Mouse (Mus musculus): ENCODE measurements around the gene Cdpf1. TPM values are rescaled to one million over a fixed set of nuclear protein-coding genes. Genes with fewer than 3 reads are reported as not detected.

Cdpf1 gene
- total and polyA plus RNA-seq, 3 experiments, result 18.1 to 27.4 (median 26.4) TPM

DNA sequence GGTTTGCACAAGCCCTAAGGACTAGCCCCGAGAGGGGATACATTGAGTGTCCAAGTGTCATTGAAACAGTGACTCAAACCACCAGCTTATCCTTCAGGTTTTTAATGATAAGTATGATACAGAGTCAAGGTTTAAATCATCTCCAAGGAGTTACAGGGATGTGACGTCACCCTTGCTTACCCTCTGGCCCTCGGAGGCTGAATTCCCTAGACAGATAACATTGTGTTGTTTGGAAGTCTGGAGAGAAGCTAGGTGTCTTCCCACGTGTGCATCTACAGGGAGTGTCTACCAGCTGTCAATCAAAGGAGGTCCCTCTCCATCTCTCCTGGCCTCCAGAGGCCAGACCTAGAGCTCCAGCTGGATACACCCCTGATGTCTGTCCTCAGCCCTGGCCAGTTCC, 4.6 kb downstream of the Cdpf1 start:
- Histone ChIP-seq H3K4me3 (replicated peaks in 1 of 3; ENCODE audit: low read depth in 2 of 3, low read length in 2 of 3, poor library complexity in 1 of 3) (no peak overlapping the region), H3K79me2 (replicated peaks; ENCODE audit: control insufficient read depth, extremely low read depth, insufficient read depth, poor library complexity, severe bottlenecking) (no peaks in the 10 kb centered on the region), H3K9me3 (replicated peaks; ENCODE audit: low read length) (no peaks in the 10 kb centered on the region), H3K36me3 (replicated peaks in 1 of 2; ENCODE audit: control insufficient read depth in 1 of 2, insufficient read depth in 1 of 2, low read length in 1 of 2) (peaks cover 0 to 29% of the 10 kb centered on the region in 2 experiments), H3K27me3 (replicated peaks) (peaks cover 2% of the 10 kb centered on the region), H3K4me2 (ENCODE audit: insufficient read depth, low read depth, poor library complexity, severe bottlenecking) (no peak overlapping the region), H3K4me1 (ENCODE audit: control insufficient read depth in 1 of 2, insufficient read depth in 2 of 2) (peaks cover 10 to 45% of the 10 kb centered on the region in 2 experiments), H3K27ac (ENCODE audit: insufficient read depth, low read depth) (no peak overlapping the region), H3K9ac (ENCODE audit: insufficient read depth, low read depth) (no peak overlapping the region)
- dilution Hi-C loops (cut with MboI; ENCODE audit: extremely low pct_ligation_motif_present, extremely low pct_unique_long_range_greater_than_20kb, low sequenced_read_pairs), result no loop called here
- in situ Hi-C loops (cut with MboI; ENCODE audit: low pct_ligation_motif_present, low pct_unique_long_range_greater_than_20kb, low sequenced_read_pairs), result no loop called here
- no peak for DNase-seq (ENCODE audit: extremely low read depth)
- TF ChIP-seq MAX (IDR thresholded peaks at IDR 0.05; ENCODE audit: low read length), result no peak
- no peak for TF ChIP-seq IRF4 (IDR thresholded peaks at IDR 0.05; ENCODE audit: low read depth, low read length)
- no peak for TF ChIP-seq RAD21 (IDR thresholded peaks at IDR 0.05; ENCODE audit: low read depth, low read length)
- no peak for TF ChIP-seq USF2 (conservative IDR thresholded peaks at IDR 0.05; ENCODE audit: low read depth, low read length)
- no peak for TF ChIP-seq SIN3A (IDR thresholded peaks at IDR 0.05; ENCODE audit: low read length)
- no peak for TF ChIP-seq CHD1 (IDR thresholded peaks at IDR 0.05; ENCODE audit: low read depth, low read length)
- no peak for TF ChIP-seq NELFE (IDR thresholded peaks at IDR 0.05; ENCODE audit: low read depth, low read length)
- no peak for TF ChIP-seq BHLHE40 (IDR thresholded peaks at IDR 0.05; ENCODE audit: low read depth, low read length)
- no peak for TF ChIP-seq CHD2 (IDR thresholded peaks at IDR 0.05; ENCODE audit: low read length)

DNA sequence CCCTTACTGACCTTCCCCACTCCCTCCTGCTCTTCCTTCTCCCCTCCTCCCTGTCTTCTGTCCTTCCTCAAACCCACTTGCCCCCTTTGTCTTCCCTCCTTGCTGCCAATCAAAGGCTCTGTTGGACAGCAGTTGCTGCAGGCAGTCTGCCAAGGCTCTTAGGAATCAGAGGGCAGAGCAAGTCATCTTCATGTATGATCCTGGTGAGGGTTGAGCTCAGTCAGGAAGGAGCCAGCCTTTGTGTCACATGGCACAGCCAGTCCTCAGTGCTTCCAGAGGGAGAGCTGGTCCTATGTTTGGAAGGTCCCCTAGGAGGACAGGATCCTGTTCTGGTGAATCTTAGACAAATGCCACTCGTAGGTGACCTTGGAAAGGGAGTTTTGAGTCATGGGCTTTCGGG, 8.6 kb downstream of the Cdpf1 start:
- TF ChIP-seq NRF1 (IDR thresholded peaks at IDR 0.05; ENCODE audit: low read depth, low read length) (no peak), MAFK (IDR thresholded peaks at IDR 0.05; ENCODE audit: insufficient replicate concordance, low read length) (no peak), POLR2AphosphoS2 (IDR thresholded peaks at IDR 0.05; ENCODE audit: low read depth, low read length) (no peak), JUND (conservative IDR thresholded peaks at IDR 0.05; ENCODE audit: low read depth, low read length) (no peak), MYC (IDR thresholded peaks at IDR 0.05; ENCODE audit: low read depth, low read length) (no peak), ZC3H11A (IDR thresholded peaks at IDR 0.05; ENCODE audit: low read depth, low read length) (no peak), KAT2A (IDR thresholded peaks at IDR 0.05; ENCODE audit: insufficient replicate concordance, low read length) (no peak), SIN3A (IDR thresholded peaks at IDR 0.05; ENCODE audit: low read length) (no peak), RAD21 (IDR thresholded peaks at IDR 0.05; ENCODE audit: low read depth, low read length) (no peak), ELF1 (IDR thresholded peaks at IDR 0.05; ENCODE audit: low read depth, low read length) (no peak)
- Histone ChIP-seq H3K4me2 (ENCODE audit: insufficient read depth, low read depth, poor library complexity, severe bottlenecking) (no peak overlapping the region), H3K4me3 (replicated peaks in 1 of 3; ENCODE audit: low read depth in 2 of 3, low read length in 2 of 3, poor library complexity in 1 of 3) (no peak overlapping the region), H3K36me3 (replicated peaks in 1 of 2; ENCODE audit: control insufficient read depth in 1 of 2, insufficient read depth in 1 of 2, low read length in 1 of 2) (peaks cover 0 to 15% of the 10 kb centered on the region in 2 experiments), H3K27ac (ENCODE audit: insufficient read depth, low read depth) (no peak overlapping the region), H3K4me1 (ENCODE audit: control insufficient read depth in 1 of 2, insufficient read depth in 2 of 2) (peaks cover 6 to 21% of the 10 kb centered on the region in 2 experiments), H3K27me3 (replicated peaks) (peaks cover 2% of the 10 kb centered on the region), H3K79me2 (replicated peaks; ENCODE audit: control insufficient read depth, extremely low read depth, insufficient read depth, poor library complexity, severe bottlenecking) (no peaks in the 10 kb centered on the region), H3K9ac (ENCODE audit: insufficient read depth, low read depth) (no peak overlapping the region), H3K9me3 (replicated peaks; ENCODE audit: low read length) (no peaks in the 10 kb centered on the region)
- in situ Hi-C loops (cut with MboI; ENCODE audit: low pct_ligation_motif_present, low pct_unique_long_range_greater_than_20kb, low sequenced_read_pairs), result no loop called here
- no peak for DNase-seq (ENCODE audit: extremely low read depth)
- dilution Hi-C loops (cut with MboI; ENCODE audit: extremely low pct_ligation_motif_present, extremely low pct_unique_long_range_greater_than_20kb, low sequenced_read_pairs), result no loop called here

All from CH12.LX (cell line).